Mouse (Mus musculus): ENCODE measurements at regions not wholly inside any gene's neighbourhood (a gene's known extent, or its start where the extent isn't known, plus 50 kb on each side); places are given as distances from the start of the nearest gene placed in this dataset.

- DNase-seq (ENCODE audit: low read depth), result peak; percentile 83
Observed at GRCm38 (mm10) chr7:129918240-129919200, 326.9 kb downstream of the Wdr11 start.

GRCm38 (mm10) chr7:129922291-129922690, 330.6 kb downstream of the Wdr11 start:
- DNase-seq (ENCODE audit: low read depth), result no peak

GRCm38 (mm10) chr7:129936731-129937130, 345.1 kb downstream of the Wdr11 start:
- DNase-seq (ENCODE audit: low read depth), result no peak

GRCm38 (mm10) chr7:129937715-129938114, 346.1 kb downstream of the Wdr11 start:
- DNase-seq (ENCODE audit: low read depth), result no peak

GRCm38 (mm10) chr7:129938141-129938540, 346.5 kb downstream of the Wdr11 start:
- DNase-seq (ENCODE audit: low read depth), result no peak

- no peak for DNase-seq (ENCODE audit: low read depth)
Observed at GRCm38 (mm10) chr7:129939266-129939665, 347.6 kb downstream of the Wdr11 start.

GRCm38 (mm10) chr7:129941311-129942029, 349.8 kb downstream of the Wdr11 start:
- DNase-seq (ENCODE audit: low read depth), result no peak

- no peak for DNase-seq (ENCODE audit: low read depth)
Observed at GRCm38 (mm10) chr7:129948613-129949110, 357.0 kb downstream of the Wdr11 start.

- DNase-seq (ENCODE audit: low read depth), result no peak
Observed at GRCm38 (mm10) chr7:129950456-129950855, 358.8 kb downstream of the Wdr11 start.

- DNase-seq (ENCODE audit: low read depth), result no peak
Observed at GRCm38 (mm10) chr7:129958379-129958778, 366.7 kb downstream of the Wdr11 start.

- no peak for DNase-seq (ENCODE audit: low read depth)
Observed at GRCm38 (mm10) chr7:129962575-129962974, 370.9 kb downstream of the Wdr11 start.

- DNase-seq (ENCODE audit: low read depth), result peak; percentile 75
Observed at GRCm38 (mm10) chr7:129964192-129964591, 372.5 kb downstream of the Wdr11 start.

GRCm38 (mm10) chr7:129965281-129966051, 373.8 kb downstream of the Wdr11 start:
- DNase-seq (ENCODE audit: low read depth), result peak; percentile 87

GRCm38 (mm10) chr7:129966771-129967170, 375.1 kb downstream of the Wdr11 start:
- no peak for DNase-seq (ENCODE audit: low read depth)

GRCm38 (mm10) chr7:129970201-129970600, 378.5 kb downstream of the Wdr11 start:
- DNase-seq (ENCODE audit: low read depth), result no peak

GRCm38 (mm10) chr7:129974206-129974605, 382.5 kb downstream of the Wdr11 start:
- DNase-seq (ENCODE audit: low read depth), result no peak

GRCm38 (mm10) chr7:129974837-129975236, 383.2 kb downstream of the Wdr11 start:
- peak; percentile 77 for DNase-seq (ENCODE audit: low read depth)

GRCm38 (mm10) chr7:129975781-129976514, 384.3 kb downstream of the Wdr11 start:
- DNase-seq (ENCODE audit: low read depth), result no peak

GRCm38 (mm10) chr7:129978576-129978975, 386.9 kb downstream of the Wdr11 start:
- DNase-seq (ENCODE audit: low read depth), result no peak

GRCm38 (mm10) chr7:129979337-129979736, 387.7 kb downstream of the Wdr11 start:
- no peak for DNase-seq (ENCODE audit: low read depth)

- DNase-seq (ENCODE audit: low read depth), result no peak
Observed at GRCm38 (mm10) chr7:129980501-129980900, 388.8 kb downstream of the Wdr11 start.

Data from gonadal fat pad, adult 2 months (tissue).